Mouse (Mus musculus): ENCODE results near the gene Cops4.
A peak's percentile ranks its signal among the peaks of the same experiment; 100 is the strongest.

The Cops4 gene

DNA sequence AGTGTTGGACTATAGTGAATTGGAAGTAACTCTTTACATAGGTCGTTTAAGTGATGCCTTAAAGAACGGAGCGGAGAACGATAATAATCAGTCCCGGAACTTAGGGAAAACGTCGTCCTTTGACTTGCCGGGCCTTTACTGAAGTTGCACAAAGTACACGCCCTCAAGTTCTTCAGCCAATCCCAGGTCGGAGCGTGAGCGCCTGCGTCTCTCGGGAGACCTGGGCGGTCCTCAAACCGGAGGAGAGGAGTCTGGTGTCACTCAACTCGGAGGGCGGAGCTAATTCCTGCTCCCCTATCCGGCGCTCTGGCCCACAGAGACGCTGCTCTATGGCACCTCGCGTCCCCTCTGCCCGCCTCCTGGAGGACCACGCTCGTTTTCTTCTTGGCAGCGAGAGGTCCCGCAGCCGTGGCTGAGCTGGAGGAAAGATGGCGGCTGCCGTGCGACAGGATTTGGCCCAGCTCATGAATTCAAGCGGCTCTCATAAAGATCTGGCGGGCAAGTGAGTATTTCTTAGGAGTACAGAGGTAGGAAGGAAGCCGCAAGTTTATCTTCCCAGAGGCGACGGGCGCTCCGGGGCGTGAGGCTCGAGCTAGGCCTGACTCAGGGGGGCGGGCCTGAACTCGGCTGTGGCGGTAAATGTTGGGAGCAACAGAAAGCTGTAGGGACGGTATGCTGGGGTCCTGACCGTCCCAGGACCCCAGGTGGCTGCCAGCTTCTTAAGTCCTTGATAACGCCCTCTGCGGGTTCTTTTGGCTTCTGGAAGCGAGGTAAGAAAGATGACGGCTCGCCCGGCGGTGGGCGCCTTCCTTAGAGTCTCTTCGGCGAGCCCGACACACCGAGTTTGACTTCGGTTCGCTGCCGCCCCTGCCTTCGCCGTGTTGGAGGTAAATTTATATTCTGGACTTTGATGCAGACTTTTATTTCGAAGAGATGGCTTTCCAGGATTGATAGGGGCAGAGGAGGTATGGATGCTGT, at the start of gene Cops4:
TSS of gene Cops4 (plus strand) at position 261 of the 978 bp plus-strand sequence.
- peak; percentile 98 for DNase-seq (ENCODE audit: low read depth)

GRCm38 (mm10) chr5:100476328-100476727, 41.8 kb upstream of the Cops4 start:
- no peak for DNase-seq (ENCODE audit: low read depth)

- DNase-seq (ENCODE audit: low read depth), result no peak
Observed at GRCm38 (mm10) chr5:100477604-100478003, 40.5 kb upstream of the Cops4 start.

DNA sequence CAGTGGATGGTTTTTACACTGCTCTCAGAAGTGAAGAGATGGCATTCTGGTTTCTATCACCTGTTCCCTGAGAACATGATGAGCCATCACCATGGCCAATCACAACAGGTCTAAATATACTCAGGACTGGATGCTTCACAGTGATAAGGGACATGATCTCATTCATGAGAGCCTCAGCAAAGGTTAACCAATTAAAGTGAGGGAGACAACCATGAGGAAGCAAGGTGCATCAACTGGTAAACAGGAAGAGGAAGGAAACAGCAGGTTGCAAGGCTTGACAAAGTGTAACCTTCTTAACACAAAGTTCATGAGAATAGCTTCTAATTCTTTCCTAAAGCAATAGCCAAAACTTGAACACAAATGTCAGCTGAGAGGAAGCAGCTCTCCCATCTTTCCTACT, 34.5 kb upstream of the Cops4 start:
- DNase-seq (ENCODE audit: low read depth), result no peak

DNA sequence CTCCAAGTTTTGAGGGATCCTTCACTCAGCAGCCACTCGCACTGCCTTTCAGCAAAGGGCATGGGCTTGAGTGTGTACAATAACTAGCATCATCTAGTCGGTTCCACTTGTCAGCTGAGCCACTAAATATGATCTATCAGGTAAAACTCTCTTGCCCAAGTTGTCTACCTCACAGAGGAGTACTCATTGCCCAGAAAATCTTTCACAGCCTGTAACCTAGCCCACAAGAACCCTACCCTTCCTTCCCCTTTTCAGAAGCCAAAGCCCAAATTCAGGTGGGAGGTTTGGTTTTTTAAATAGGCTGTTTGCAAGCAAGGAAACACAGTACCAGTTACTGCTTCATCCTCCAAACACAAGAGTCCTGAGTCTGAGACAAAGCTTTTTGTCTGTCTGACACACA, 31.0 kb upstream of the Cops4 start:
- DNase-seq (ENCODE audit: low read depth), result no peak

DNA sequence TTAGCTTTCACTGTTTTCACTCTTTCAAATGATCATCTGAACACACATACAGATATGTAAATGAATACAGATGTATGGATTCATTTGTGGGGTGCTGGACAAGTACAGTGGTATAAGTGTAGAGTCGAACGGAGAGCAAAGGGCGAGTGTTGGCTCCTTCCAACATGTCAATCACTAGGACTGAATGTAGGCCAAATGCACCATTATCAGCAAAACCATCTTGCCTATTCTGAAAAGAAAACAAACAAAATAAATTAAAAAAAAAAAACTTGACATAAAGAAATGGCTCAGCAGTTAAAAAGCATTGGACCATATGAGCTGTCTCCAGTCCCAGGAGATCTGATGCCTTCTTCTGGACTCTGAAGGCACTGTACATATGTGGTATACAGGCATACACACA, 29.9 kb upstream of the Cops4 start:
- DNase-seq (ENCODE audit: low read depth), result no peak

- no peak for DNase-seq (ENCODE audit: low read depth)
Observed at GRCm38 (mm10) chr5:100489340-100489739, 28.8 kb upstream of the Cops4 start.

DNA sequence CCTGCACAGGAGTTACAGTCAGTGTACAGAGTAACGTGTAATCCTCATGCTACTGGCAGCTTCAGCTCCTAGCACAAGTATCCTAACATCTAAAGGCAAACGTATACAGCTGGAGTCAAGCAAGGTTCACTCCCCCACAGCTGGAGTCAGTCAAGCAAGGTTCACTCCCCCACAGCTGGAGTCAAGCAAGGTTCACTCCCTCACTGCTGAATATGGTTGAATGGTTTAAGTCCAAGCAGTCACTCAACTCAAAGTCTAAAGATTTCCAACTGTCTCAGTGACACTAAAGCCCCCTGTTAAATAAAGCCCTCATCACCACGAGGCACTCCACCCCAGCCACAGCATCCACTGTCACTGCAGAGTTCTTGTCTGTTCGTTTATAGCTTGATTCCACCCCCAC, 26.4 kb upstream of the Cops4 start:
- DNase-seq (ENCODE audit: low read depth), result no peak

DNA sequence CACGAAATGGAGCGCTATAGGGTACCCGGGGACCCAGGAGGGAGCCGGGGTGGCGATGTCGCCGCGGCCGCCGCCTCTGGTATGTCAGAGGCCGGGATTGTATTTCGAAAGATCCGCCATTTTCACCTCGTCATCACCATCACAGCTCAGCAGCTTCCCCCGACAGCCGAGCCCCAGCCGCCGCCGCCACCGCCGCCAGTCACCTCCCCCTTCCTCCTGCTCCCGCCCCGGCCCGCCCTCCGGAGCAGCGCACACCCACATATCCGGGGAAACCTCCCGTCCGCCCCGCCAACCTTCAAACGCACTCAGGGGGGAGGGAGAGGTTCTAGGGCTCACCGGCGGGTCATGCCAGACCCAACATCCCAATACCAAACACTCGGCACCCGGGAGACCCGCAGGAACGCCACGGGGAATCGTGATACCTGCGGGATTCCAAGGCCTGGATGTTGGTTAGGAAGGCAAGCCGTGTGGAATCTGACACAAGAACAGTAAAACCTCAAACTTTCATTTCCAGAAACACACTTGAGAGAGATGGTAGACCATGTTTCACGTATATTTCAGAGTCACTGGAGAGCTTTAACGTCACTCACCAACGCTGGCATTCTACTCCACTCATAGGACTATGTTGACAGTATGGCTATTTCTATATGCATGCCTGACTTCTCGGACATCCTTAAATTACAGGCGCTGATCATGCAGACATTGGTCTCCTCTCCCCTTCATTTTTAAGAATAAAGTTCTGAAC, 19.5 kb upstream of the Cops4 start:
- no peak for DNase-seq (ENCODE audit: low read depth)

GRCm38 (mm10) chr5:100499243-100499642, 18.9 kb upstream of the Cops4 start:
- DNase-seq (ENCODE audit: low read depth), result no peak

DNA sequence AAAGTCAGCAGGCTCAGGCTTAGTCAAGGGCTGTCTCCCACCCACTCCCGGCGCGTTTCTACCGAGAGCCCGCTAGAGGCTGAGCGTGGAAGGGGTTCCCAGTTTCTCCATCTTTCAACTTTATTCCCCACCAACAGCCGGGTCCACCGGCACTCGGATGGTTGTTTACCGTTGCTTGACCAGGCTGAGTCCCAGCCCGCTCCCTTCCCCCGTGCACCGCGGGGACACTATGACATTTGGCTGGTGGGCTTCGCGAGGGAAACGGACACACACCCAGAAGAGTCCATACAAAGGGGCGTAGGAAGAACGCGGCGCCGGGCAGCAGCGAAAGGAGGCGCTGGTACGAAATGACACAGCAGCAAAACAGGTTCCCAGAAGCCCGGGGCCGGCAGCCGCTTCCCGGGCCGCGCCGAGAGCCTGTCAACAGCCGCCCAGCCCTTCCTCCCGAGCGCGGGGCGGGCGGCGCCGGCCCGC, 18.2 kb upstream of the Cops4 start:
- DNase-seq (ENCODE audit: low read depth), result no peak

GRCm38 (mm10) chr5:100500458-100500961, 17.6 kb upstream of the Cops4 start, which contains the start of gene Lin54:
Gene Lin54 (minus strand): TSS chr5:100500639.
- peak; percentile 55 for DNase-seq (ENCODE audit: low read depth)

- no peak for DNase-seq (ENCODE audit: low read depth)
Observed at GRCm38 (mm10) chr5:100501267-100501666, 16.8 kb upstream of the Cops4 start.

GRCm38 (mm10) chr5:100509247-100509646, 8.9 kb upstream of the Cops4 start:
- no peak for DNase-seq (ENCODE audit: low read depth)

DNA sequence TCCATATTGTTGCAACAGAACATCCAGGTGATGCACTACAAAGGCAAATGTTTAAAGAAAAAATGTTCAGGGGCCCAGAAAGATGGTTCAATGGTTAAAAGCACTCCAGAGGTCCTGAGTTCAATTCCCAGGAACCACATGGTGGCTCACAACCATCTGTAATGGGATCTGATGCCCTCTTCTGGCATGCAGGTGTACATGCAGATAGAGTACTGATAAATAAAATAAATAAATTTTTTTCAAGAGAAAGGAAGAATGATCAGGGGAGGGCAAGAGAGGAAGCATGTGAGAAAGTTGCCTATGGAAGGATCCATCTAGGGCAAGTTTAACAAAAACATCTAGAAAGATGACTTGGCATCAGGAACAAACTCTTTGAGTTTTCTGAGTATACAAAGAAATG, 5.5 kb upstream of the Cops4 start:
- no peak for DNase-seq (ENCODE audit: low read depth)

- DNase-seq (ENCODE audit: low read depth), result no peak
Observed at GRCm38 (mm10) chr5:100519027-100519411, 910 bp downstream of the Cops4 start.

DNA sequence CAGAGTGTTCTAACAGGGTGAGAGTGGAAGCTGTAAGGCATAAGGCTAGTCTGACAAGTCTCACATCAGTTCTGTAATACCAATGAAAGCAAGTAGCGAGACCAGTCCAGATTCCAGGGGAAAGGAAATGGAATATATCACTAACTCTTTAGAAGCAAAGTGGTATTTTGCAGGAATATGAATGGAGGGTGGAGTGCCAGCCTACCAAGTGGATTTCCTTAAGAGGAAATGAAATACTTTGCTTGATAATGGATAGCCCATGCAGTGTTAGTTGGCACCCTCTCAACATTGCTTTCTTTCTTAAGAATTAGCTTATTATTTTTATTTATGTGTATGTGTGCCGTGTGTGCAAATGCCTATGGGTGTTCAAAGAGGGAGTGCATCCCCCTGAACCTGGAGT, 2.1 kb downstream of the Cops4 start:
- no peak for DNase-seq (ENCODE audit: low read depth)

GRCm38 (mm10) chr5:100523331-100523730, 5.2 kb downstream of the Cops4 start:
- DNase-seq (ENCODE audit: low read depth), result no peak

DNA sequence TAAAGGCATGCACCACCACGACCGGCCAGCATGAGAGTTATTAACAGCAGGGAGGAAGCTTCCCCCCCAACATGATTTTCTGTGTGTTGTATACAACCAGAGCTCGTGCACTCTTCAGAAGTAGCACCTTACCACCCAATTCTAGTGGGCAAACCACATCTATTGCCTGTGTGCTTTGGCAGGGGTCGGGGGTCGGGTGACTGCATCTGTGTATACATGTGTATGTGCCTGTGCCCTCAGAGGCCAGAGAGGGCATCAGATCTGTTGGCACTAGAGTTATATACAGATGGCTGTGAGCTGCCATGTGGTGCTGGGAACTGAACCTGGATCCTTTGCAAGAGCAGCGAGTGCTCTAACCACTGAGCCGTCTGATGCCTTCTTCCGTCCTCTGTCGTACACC, 6.8 kb downstream of the Cops4 start:
- no peak for DNase-seq (ENCODE audit: low read depth)

DNA sequence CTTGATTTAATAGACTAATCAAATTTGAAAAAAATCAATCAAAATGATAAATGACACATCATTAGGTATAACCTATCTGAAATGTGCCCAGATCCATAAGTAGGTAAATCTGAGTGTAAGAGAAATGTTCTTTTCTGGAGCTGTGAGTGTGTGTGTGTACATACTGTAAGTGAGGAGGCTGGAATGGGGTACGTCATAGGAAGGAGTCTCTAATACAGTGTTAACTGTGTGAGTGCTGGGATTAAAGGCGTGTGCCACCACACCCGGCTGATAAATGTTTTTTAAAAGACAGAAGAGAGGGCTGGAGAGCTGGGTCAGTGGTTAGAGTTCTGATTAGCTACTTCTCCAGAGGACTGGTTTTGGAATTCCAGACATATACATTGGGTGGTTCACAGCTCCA, 7.5 kb downstream of the Cops4 start:
- no peak for DNase-seq (ENCODE audit: low read depth)

DNA sequence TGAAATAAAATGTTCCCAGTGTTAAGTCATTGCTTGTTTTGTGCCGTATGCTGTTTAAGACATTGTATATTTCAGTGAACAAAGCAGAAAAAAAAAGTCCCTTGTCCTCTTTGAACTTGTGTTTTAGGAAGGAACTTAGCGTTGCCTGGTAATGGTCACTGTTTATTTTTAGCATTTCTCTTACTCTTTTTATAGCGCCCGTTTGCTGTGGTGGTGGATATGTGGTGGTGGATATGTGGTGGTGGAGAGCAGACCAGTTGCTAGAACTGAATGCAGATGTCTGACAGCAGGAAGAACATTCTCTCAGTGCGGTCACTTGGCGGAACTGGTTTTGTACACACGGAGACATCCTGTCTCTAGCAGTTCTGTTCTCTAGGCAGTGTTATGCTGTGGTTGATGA, 8.1 kb downstream of the Cops4 start:
- no peak for DNase-seq (ENCODE audit: low read depth)

- DNase-seq (ENCODE audit: low read depth), result no peak
Observed at GRCm38 (mm10) chr5:100535826-100536225, 17.7 kb downstream of the Cops4 start.

- no peak for DNase-seq (ENCODE audit: low read depth)
Observed at GRCm38 (mm10) chr5:100536638-100537037, 18.5 kb downstream of the Cops4 start.
